Mouse (Mus musculus) layer of hippocampus, postnatal 14 days (tissue): ENCODE results near the gene Cyren. TPM values are rescaled to one million over a fixed set of nuclear protein-coding genes. Genes with fewer than 3 reads are reported as not detected.
A peak's percentile ranks its signal among the peaks of the same experiment; 100 is the strongest.

Experiments used
- DNase-seq, 2 experiments: peaks; one replicate each; pipeline ENCODE4 v3.0.0; 2021 to 2022; ENCODE audit warnings: low spot score in 2 of 2, mixed read lengths in 1 of 2
- long read RNA-seq, 2 experiments: library from polyadenylated mRNA; stranded (forward); transcript quantifications; one replicate each; pipeline ENCODE4 v2.0.0; 2021
- total RNA-seq, 2 experiments: library from RNA; stranded (reverse); gene quantifications; 2 replicates each; pipeline ENCODE4 v1.2.3; 2021

Gene Cyren
- 1 to 10 TPM; 5.0 to 5.4 TPM for total RNA-seq
- long read RNA-seq, experiment 1, partial matches to known transcripts = 0 of 4 reads
- long read RNA-seq, experiment 1, other reads (novel, unspliced or antisense) = 4 of 4 reads
- long read RNA-seq, experiment 2, partial matches to known transcripts = 1 of 13 reads
- long read RNA-seq, experiment 2, other reads (novel, unspliced or antisense) = 11 of 13 reads

DNA sequence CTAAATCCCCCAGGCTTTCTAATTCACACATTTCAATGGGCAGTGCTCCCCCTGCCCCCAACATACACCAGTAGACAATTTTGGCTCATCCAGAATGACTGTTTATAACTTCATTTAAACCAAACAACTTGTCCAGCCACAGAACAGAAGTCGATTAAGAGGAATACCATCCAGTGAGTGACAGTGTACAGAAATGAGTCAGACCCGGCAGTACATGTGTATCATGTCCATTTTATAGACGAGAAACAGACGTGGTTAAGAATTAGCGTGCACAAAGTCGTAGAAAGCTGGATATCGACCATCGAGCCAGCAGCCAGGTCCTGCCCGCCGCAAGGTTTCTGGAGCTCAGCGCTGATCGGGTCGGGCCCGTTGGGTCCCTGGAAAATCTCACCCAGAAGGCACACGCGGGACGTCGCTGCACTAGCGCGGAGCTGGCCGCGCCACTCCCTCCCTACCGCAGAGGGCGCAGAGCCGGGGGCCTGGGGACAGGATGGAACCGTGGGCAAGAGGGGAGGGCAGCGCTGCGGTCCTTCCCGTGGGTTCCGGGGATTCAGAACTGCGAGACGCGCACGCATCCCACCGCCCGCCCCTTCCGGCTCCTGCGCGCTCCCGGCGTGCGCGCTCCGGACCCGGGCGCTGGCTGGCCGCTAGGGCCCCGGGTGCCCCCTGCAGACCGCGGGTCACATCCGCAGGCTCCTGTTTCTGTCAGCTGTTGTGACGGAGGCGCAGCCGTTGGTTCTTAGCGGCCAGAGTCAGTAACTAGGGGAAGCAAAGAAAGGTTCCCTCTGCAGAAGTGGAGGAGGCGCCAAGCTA is at the start of gene Cyren:
Gene Cyren (minus strand): TSS at position 552 of the 813 bp plus-strand sequence.
- DNase-seq = peak; percentile 89 to 91

DNA sequence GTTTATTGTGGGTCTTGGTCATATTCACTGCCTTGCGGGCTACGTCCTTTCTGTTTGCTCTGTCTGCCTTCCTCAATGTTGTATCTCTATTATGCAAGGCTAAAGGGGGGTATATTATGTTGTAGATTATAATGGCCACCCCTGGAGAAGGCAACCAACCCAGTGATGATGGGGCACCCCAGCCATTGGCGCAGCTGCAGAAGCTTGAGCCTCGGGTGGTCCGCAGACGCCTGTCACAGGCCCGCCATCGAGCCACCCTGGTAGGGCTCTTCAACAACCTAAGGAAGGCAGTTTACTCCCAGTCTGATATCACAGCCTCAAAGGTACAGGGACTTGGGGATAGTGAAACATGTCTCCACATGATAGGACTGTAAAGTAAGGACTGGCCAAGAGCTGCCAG is 49.7 kb upstream of the Cyren start:
- no peak for DNase-seq

DNA sequence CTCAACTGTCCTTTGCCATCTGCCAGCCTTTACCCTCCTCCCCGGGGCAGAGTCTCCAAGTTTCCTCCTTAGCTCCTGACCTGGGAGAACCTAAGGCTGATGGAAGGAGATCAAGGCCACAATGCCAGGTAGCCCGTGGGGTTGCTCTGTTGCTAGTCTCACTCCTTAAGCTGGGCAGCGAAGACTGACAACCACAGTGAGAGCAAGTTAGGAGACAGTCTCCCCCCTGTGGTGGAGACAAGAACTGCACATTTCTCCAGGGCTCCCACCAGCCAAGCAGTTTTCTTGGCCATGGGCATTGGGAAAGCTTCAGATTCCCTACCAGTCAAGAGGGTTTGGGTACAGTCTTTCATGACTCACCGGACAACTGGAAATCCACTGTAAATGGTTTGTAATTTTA is 49.3 kb upstream of the Cyren start:
- DNase-seq = peak; percentile 52 to 54

DNA sequence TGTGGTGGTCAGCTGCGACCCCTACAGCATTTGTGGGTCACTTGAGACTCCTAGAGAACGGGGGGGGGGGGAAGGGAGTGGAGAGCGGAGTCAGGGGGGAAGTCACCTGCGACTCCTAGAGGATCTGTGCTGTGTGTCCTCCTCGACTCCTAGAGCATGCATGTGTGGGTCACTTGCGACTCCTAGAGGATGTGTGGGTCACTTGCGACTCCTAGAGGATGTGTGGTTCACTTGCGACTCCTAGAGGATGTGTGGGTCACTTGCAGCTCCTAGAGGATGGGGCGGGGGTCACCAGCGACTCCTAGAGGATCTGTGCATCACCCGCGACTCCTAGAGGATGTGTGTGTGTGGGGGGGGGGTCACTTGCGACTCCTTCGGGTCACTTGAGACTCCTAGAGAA is 44.1 kb upstream of the Cyren start:
- peak in 1 of 2 experiments; percentile 35 for DNase-seq

DNA sequence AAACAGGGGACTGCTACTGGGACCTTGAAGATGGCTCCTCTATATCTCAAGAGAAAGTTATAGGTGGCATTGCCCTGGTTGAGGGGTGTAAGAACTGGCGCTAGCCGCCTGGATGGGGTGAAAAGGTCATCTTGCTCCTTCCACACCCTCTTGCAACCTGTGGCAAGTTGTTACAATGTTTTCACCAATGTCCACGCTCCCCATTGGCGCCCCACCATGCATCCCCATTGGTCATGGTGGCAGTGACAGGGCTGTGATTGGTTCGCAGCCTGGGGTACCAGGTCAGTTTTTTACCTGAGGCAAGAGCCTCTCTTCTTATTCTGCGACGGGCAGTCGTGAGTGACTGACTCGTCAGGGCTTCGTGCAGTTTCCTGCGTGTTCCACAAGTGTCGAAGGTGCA is 42.8 kb upstream of the Cyren start:
- no peak for DNase-seq

DNA sequence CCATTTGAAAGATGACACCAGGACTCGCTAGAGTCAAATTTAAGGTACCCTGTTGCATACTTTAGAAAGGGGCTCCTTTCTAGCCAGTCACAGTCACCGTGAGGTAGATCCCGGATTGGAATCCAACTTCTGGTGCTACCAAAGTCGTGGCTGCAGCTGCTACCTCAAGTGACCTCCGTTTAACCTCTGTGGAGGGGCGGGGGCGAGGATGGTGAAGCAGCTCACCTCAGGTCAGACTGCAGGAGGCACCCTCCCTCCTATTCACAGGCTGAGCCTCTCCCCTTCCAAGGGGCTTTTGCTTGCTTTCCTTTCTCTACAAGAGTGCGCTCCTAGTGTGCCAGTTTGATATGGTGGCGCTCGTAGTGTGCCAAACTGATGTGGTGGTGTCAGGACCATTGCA is 42.1 kb upstream of the Cyren start, which contains the start of gene Stra8:
Gene Stra8 (plus strand): TSS at position 208 of the 400 bp plus-strand sequence.
- no peak for DNase-seq

DNA sequence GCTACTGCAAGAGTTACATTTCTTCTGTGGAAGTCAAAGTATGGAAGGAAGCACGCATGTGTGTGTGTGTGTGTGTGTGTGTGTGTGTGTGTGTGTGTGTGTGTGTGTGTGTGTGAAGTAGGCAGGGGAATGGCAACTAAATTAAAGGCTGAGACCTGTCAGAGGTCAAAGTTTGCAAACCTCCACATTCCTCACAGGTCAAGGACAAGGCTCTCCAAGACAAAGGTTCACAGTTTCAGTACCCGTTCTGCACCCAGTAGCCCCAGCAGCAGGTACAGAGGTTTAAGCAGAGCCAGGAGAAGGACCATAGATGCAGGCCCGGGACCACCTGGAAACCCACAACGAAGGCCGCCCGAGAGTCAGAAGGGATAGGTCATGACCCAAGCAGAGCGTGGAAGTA is 41.3 kb upstream of the Cyren start:
- DNase-seq = no peak

DNA sequence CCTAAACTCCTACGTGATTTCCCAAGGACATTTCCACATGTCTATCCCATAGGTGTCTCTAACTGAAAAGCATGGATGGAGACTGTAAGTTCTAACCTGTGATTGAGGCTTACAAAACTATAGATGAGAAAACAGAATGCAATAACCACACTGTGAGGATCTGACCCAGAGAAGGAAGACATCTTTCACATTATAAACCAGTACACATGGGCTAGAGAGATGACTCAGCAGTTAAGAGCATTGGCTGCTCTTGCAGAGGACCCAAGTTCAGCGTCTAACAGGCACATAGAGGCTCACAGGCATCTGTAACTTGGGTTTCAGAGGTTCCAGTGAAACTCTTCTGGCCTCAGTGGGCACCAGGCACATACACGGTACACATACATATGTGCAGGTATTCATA is 36.6 kb upstream of the Cyren start:
- DNase-seq = no peak

DNA sequence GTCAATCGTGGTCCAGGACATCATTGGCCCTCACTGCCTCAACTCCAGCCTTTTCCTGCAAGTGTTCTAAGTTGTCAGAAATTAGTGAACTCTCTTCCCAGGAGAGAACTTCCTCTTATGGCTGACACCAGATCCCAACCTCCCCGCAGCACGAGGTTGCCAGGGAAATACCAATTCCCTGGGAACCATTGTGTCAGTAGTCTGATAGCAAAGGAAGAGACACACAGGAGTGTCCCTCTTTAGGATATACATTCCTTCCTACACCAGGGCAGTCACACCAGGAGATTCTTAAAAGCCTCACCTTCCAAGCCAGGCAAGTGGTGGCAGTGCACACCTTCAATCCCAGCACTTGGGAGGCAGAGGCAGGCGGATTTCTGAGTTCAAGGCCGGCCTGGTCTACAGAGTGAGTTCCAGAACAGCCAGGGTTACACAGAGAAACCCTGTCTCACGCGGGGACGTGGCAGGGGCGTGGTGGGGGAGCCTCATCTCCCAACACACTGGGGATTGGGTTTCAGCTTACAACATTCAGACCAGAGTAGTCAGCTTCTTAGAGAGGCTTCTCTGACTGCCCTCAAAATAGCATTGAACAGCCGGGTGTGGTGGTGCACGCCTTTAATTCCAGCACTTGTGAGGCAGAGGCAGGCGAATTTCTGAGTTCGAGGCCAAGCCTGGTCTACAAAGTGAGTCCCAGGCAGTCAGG is 35.6 kb upstream of the Cyren start:
- DNase-seq = no peak

DNA sequence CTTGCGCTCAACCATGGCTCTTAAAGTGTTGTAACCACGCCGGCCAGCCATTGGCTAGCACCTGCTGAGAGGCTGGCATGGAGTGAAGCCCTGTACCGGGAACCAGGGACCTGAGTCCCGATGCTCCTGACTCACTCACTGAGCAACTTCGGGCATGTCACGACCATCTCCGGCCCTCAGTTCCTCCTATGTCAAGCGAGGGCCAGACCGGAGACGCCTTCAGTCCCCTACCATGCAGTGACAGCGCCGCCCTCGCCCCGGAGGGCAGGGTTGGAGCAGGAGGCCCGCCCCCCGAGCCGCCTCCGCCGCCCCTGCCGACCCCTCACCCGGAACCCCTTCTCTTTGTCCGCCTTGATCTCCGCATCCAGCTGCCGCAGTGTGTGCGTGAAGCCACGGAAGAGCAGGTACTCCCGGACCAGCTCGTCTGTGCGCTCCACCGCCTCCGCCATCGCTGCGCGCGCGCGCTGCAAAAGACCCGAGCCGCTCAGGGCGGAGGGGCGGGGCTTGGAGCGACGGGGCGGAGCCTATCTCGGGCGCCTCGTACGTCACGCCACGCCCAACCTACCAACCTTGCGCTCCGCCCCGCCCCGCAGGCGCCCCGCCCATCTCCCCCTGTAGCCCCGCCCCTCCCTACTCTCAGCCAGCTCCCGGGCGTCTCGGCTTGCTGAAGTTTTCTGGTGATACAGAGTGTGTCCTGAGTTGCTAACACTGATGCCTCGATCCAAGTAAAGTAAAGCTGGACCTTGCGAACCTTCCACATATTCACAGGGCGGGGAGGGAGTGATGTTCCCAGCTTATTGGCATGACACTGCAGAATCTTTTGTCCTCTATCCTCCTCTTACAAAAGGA is 32.7 kb upstream of the Cyren start, which contains the start of gene Wdr91:
Gene Wdr91 (minus strand): TSS at position 506 of the 849 bp plus-strand sequence.
- peak; percentile 92 for DNase-seq

DNA sequence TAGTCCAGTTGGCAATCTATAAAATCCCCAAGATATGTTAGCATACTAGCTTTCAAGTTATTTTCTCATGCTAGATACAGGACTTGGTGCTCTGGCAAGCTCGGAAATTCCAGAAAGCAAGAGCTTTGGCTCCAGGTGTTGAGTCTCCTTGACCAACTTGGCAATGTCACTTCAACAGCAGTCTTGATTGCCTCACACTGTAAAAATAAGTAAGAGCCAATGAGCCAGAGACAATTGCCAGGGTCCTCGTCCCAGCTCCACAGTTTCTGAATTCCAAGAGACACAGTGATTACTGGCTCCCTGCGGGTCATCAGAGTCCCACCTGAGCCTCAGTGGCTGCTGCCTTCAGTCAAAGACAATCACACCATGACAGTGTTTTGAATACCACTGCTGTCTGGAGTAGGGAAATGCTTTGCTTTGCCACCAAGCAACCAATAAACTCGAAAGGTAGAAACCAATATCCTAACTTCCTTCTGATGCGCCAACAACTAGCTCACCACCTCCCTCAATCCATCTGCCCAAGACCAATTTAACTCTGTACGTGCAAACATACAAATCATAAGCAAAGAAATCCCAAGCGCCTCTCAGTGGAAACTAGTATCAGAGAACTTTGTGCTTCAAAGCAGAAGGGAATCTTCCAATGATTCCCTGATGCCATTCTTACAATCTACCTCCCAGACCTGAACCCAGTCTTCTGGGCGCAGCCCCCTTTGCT is 31.9 kb upstream of the Cyren start:
- no peak for DNase-seq

DNA sequence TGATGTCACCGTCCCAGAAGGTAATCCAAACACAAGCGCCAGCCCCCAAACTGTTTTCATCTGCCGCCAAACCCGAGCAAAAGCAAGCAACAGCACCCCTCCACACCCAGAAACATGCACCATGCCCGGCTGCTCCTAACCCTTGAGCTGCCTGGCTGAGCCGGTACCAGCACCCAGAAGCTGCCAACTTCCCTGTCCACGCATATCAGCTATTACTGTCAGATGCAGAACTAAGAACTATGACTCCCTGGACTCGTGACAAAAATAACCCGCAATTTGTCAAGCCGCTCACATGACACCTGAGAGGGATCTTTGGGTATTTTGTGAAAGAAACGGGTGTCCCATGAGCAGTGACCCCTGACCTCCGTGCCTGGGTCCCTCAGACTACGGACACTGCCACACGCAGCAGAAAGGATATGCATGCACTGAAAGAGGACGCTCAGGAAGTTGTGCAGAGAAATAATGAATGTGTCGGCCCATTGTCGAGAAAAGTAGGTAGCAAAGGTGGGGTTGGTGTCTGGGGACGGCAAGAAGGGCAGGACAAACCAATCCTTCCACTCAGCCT is 29.9 kb upstream of the Cyren start:
- no peak for DNase-seq

DNA sequence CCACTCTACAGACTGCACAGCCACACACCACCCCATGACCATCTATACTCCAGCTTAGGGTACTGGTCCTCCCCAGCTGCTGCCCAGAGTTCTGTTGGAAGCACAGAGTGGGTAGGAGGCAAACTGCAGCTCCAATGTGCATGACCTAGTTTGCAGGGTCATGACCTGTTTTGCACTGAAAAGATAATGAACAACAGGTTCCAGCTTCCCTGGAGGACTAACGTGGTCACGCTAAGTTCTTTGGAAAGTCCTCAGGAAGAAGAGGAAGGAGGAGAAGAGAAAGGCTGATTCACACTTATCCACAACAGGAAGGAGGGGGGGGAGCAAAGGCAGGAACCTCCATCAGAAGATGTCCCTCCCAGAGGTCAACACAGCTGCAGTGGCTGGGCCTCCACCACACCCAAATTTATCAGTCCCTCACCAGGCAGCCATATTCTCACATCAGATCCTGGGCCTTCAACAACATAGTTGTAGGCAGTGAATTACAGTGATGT is 29.3 kb upstream of the Cyren start:
- no peak for DNase-seq

DNA sequence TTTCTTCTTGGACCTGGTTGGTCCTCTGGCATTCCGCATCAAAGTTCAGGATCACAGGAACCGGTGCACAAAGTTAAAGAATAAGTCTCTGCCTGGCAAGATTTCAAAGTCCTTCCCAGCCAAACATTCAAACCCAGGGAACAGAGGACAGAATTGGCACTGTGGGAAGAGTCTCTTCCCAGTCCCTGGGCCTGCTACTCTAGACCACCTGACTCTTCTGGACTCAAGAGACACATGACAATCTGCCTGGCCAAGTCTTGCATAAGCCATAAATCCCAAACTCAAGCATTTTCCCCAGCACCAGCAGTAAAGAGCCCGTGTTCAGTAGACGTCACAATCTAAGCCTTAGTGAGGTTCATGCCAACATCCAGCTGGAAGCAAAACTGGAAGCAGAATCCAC is 28.8 kb upstream of the Cyren start:
- peak in 1 of 2 experiments; percentile 62 for DNase-seq

DNA sequence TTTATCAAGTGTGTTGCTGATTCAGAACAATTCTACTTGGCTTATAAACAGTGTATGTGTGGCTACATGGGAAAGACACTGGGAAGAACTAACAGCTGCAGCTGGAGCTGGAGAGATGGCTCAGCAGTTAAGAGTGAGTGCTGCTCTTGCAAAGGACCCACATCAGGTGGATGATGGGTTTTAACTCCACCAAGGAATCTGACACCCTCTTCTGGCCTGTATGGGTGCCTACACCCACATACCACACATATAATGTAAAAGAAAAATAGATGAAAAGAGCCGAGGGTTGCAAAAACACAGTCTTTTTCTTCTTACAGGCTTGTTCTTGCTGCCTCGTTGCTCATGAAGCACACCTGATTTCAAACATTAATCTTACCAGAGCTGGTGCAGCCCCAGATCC is 28.3 kb upstream of the Cyren start:
- DNase-seq = no peak

DNA sequence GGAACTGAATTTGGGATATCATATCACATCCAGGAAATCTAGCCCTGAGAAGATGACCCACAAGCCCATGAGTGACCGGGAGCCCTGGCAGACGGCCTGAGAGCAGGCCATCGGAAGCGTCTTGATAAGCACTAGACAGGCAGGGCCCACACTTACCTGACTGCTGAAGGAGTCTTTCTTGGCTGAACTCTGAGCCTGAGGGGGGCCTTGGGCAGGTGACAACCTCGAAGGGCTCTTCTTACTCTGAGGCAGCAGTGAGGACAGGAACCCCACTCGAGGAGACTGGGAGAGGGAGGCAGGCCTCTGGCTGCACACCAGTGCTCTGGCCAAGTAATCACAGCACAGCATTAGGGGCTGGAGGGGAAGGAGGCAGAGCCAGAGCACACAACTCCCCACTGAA is 26.5 kb upstream of the Cyren start:
- DNase-seq = no peak

DNA sequence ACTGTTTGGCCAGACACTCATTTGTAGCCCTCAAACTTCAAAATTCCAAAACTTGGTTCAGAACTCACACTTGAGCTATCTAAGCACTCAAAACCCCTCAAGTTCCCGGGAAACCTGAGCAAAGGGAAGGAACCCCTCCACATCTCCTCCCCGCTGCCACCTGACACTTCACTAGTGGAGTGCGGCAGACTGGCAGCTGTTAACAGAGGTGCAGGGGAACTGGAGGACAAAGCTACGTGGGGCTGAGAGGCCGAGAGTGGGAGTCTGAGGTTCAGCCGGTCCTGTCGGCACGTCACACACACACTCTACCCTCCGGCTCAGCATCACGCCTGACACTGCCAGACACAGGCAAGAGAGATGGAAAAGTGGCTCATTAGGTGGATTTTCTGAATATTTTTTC is 26.0 kb upstream of the Cyren start:
- no peak for DNase-seq

DNA sequence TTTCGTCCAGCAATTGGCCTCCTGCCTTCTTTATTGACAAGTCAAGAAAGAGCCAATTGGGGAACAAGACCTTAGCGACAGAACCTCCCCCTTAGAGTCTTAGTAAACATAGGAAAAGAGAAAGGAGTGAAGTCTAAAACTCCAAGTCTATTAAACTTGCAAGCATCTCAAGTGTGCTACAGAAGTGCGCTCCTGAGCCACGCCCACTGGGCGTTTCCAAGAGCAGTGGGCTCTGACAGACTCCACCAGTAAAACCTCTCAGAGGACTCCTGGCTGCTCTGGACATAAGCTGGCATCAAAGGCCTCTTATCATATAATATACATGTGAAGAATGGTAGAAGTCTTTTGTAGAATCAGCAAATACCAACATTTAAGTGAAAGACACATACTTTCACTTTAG is 25.6 kb upstream of the Cyren start:
- DNase-seq = no peak

DNA sequence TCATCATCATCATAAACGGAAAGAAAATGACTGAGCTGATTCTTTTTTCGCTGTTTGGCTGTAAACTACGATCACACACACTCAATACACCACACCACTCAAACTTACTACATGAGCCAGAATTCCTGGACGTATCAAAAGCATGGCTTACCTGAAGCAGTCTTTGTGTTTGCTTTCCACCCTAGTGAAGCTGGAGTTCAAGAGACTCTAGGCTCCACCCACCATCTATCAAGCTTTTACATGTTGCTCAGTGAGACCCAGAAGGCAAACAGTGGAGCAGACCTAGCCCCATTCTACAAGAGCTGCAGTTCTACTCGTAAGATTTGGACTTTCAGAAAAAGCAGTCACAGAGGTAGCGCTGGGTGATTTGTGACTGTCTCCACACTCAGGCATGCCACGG is 24.7 kb upstream of the Cyren start:
- DNase-seq = no peak

DNA sequence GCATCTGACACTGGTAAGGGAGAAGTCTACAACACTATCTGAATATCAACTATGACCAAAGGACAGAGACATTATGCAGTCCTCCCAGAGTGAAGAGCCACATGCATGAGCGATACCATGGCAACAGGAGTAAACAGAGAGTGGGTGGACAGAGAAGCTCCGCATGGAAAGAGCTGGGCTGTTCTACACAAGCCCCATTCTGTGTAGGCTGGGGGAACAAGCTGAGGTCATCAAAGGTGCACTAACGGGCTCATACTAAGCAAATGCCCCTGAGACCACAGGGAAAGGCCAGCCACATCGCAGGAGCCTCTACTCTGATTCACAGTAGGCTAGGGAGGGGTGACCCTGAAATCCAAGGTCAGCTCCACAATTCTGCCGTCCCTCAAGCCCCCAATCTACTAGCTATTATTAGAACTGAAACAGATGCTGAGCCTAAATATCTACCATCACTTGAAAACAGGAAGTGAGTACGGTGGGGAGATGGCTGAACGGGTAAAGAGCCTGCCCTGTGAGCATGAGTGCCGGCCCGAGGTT is 24.1 kb upstream of the Cyren start:
- DNase-seq = no peak
